Mouse (Mus musculus) stomach, postnatal 0 days (tissue): ENCODE measurements at regions not wholly inside any gene's neighbourhood (a gene's known extent, or its start where the extent isn't known, plus 50 kb on each side); places are given as distances from the start of the nearest gene placed in this dataset.

ENCODE experiments used
- CTCF ChIP-seq: IDR thresholded peaks from 2 replicates; pipeline ENCODE4 v1.5.1; 2016; ENCODE audit warnings: antibody characterized with exemption, low read depth, mild to moderate bottlenecking, moderate library complexity
- EP300 ChIP-seq: optimal IDR thresholded peaks from 2 replicates; pipeline ENCODE3; 2016; ENCODE audit warnings: antibody characterized with exemption

GRCm38 (mm10) chr10:108111398-108111797 is 50.6 kb upstream of the Ppp1r12a start:
- TF ChIP-seq EP300: no peak
- TF ChIP-seq CTCF: no peak
